Mouse (Mus musculus) cerebral cortex, adult 2 months (tissue): ENCODE data around the gene D930048N14Rik.

ENCODE experiments used
- WGBS: fragments of 180-500 bp; shearing (Covaris S2); methylation state at CpG from one replicate; pipeline ENCODE4 v1.1.7; 2018; 5-methylcytosine and 5-hydroxymethylcytosine counted together

D930048N14Rik gene

DNA sequence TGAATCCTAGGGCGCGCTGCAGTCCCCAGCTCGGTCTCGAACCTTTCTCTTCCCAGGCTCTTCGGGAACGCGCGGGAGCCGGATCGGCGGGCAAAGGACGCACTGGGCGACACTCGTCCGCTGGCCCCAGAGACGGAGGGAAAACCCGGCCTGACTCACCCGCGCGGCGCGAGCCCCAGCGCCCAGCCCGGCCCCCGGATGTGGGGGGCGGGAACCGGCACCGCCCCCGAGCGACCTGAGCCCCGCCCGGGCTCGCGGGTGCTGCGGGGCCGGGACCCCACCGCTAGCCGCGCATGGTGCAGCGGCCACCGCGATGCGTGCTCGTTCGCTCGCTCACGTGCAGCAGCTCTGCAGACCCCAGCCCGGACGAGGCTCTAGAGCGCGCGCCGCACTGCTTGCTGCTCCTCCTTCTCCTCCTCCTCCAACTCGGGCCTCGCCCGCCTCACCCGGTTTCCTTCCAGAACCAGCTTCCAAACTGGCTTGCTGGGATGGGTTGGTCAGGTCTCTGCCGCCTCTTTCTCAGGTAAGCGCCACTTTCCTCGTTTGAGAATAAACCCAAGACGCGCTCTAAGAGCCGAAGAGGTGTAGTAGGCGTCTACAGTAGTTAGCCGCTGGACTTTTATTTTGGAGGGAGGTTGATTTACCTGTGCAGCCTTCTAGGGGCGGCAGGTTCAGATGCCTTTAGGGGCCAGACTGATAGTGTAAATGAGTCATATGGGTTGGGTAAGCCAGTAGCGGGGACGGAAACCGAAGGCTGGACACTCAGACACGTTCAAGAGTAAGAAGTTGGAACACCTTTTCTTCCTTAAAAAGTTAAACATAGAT lies at the start of gene D930048N14Rik, which contains the start of gene N4bp3:
Gene D930048N14Rik (plus strand): TSS at position 264 of the 825 bp plus-strand sequence.
Gene N4bp3 (minus strand): TSS at position 152 of the 825 bp plus-strand sequence.
- WGBS: 3% methylated on average over 69 of the region's 70 CpGs

DNA sequence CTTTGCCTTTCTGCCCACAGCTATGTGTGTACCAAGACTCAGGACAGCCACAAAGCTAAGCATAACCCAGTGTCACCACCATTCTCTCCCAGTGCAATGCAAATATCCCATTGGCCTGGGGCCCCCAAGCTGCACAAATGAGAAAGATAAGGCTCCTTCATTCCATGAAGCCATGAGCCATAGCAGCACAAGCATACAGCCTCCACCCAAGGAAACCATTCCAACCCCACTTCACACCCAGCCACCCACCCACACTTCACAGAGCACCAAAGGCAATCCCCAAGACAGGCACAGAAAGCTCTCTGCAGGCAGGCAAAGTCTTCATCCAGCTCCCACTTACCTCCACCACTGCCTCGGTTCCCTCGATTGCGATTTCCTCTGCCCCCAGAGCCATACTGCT lies 48.5 kb upstream of the D930048N14Rik start:
- WGBS: 60% methylated on average over 3 of the region's 3 CpGs

DNA sequence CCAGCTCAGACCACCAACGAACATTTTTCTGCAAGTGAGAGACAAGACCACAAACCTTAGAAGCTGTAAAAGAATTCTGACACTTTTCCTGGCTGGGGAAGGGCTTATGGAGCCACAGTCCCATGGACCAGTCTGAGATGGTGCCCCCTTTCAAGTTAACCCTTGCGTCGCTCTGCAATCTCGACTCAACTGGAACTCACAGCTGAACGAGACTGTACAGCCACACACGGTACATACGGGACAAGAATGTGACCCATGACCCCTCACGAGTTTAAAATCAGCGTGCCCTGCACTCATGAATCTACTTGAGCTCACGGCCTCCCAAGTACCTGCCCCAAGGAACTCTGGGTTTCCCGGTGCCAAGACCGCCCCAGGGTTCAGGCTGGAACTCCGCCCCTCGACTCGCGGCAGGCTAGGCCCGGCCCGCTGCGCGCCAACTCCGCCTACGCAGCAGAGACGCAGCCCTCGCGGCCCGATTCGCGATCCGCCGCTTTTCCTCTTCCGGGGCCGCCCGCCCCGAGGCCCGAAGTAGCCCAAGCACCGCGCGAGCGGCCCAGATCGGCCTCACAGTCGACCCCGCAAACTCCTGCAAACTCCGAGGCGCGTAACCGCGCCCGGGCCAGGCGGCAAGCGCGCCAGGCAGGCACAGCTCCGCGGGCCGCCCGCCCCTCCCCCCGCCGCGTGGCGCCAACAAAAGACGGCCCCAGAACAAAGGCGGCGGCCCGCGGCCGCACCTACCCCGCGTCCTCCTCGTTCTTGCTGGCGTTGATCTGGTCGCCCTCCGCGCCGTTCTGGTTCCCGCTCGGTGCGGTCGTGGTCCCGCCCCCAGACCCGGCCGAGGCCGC lies 44.9 kb upstream of the D930048N14Rik start:
- under 1% methylated on average over 79 of the region's 81 CpGs for WGBS

DNA sequence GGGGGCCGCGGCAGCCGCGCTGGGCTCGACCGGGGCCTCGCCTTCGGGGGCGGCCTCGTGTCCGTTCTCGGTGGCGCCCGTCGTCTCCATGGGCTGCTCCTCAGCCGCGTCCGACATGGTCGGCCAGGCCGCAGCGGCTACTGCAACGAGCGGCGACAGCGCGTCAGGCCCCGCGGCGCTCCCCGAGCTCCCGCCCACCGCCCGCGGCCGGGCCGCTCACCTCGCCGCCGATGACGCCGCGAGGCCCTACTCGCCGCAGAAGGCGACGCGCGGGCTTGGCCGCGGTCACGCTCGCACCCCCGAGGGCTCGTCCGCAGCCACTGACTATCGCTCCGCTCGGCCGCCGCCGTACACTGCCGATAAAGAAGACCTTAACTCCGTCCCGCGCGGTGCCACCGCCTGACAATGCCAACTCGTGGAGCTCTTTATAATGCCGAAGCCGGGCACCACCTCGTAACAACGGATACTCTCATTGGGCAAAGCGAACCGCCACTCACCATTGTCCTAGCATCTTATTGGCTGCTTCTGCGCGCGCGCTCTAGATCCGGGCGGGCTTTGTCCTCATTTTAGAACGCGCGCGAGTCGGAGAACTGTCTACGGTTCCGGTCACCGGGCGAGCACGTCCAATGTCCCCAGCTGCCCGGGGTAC lies 44.2 kb upstream of the D930048N14Rik start, which contains the start of gene Hnrnpab:
Gene Hnrnpab (minus strand): TSS at position 401 of the 649 bp plus-strand sequence.
- under 1% methylated on average over 91 of the region's 91 CpGs for WGBS

DNA sequence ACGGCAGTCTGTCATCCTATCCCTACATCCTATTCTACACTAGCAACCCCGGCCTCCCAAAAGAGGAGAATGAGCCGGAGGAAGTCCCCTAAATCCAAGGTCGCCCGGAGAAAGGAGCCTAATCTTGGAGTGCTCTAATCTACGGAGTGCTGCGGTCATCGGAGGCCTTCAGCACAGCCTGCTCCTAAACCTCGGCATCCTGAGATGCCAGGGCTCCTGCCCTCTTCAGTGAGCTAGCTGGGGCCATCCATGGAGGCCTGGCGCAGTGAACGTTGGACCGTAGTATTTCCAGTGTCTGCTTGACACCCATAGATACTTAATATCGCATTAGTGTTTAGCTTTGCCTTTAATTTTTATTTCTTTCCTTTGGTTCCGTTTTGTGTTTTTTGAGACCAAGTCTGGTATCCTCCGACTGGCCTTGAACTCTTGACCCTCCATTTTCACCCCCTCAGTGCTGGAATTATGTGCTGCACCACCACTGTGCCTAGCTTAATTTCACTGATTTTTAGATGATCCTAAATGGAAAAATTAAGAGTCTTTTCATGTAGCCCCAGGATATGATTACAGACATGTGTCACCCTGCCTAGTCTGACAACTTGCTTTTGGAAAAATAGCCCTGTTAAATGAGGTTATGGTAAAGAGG lies 43.5 kb upstream of the D930048N14Rik start:
- WGBS: 7% methylated on average over 15 of the region's 15 CpGs

DNA sequence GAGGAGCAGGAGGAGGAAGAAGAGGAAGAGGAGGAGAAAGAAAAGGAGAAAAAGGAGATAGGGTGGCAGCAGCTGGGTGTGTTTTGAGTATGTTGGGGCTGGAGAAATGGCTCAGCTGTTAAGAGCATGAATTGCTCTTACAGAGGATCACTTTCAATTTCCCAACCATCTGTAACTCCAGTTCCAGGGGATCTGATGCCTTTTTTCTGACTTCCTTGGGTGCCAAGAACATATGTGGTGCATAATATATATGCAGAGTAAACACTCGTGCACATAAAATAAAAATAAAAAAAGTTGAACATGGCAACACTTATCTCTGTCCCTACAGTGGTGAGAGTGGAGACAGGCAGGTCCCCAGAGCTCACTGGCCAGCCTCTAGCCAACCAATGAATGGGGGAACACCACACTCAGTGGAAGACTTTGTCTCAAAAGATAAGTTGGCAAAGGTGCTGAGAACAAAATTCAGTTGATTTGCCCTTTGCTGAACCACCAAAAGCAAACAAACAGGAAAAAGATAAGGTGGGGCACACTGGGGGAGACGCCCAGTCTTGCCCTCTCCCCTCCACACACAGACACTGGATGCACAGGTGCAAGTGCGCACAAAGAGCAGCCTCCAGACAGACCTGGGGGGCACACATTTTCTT lies 41.4 kb upstream of the D930048N14Rik start:
- 80% methylated on average over 3 of the region's 3 CpGs for WGBS

DNA sequence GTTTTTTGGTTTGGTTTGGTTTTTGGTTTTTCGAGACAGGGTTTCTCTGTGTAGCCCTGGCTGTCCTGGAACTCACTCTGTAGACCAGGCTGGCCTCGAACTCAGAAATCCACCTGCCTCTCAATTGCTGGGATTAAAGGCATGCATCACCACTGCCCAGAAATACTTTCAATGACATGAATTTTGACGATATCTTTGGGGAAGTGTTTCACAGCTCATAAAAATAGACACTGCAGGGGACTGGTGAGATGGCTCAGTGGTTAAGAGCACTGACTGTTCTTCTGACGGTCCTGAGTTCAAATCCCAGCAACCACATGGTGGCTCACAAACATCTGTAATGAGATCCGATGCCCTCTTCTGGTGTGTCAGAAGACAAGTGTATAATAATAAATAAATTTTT lies 40.8 kb upstream of the D930048N14Rik start:
- 77% methylated on average over 5 of the region's 5 CpGs for WGBS

DNA sequence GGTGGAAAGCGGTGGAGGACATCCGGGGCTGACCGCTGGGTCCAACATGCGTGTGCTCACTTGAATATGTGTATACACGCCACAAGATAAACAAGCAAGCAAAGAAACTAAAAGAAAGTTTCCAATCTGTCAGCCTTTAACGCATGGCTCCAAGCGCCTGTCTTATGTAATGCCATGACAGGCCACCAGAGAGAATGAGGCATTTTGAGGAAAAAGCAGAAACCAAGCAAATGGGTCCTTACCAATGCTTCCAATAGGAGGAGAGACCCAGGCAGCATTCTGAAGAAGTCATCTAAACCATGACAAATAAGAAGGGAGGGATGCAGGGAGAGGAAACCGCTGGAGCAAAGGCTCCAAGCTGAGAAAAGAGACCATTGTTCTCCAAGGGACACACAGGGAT lies 36.5 kb upstream of the D930048N14Rik start:
- 75% methylated on average over 8 of the region's 8 CpGs for WGBS

DNA sequence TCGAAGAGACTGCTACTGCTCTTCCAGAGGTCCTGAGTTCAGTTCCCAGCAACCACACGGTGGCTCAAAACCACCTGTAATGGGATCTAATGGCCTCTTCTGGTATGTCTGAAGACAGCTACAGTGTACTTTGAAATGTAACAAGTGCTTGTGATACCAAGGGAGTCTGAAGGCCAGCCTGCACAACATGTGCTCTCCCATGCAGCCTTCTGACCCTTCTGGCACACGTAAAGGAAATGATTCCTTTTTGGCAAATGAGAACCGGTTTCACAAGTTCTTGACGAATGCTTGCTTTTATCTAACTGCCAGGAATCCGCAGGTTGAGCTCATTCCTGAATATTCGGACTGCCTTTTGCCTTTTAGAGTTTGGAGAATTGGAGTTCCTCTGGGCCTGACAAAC lies 35.6 kb upstream of the D930048N14Rik start:
- 37% methylated on average over 7 of the region's 7 CpGs for WGBS

DNA sequence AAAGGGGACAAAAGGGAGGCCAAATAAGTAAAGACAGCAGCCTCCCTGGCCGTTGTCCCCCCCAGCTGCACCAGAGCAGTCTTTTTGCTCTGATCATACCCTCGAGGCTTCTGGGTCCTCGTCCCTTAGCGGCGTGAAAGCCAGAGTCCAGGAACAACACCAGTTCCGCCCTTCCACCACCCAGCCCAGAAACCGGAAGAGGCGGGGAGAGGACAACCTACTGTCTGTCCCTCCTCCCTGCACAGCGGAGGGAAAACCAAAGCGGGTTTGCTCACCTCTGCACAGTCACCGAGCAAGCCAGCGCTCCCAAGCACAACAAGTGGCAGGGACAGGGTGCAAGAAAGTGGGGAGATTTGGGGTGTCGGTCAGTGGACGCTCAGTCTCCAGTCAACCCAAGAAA lies 35.2 kb upstream of the D930048N14Rik start:
- 4% methylated on average over 14 of the region's 14 CpGs for WGBS

DNA sequence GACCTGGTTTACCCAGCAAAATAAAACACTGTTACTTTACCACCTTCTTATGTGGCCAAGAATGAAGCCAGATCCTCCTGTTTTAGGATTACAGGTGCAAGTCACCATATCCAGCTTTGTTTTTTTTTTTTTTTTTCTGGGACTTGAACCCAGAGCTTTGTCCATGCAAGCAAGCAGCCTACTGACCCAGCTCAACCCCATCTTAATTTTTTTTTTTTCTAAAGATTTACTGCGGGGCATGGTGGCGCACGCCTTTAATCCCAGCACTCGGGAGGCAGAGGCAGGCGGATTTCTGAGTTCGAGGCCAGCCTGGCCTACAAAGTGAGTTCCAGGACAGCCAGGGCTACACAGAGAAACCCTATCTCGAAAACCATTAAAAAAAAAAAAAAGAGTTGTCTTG lies 34.6 kb upstream of the D930048N14Rik start:
- 92% methylated on average over 7 of the region's 7 CpGs for WGBS

DNA sequence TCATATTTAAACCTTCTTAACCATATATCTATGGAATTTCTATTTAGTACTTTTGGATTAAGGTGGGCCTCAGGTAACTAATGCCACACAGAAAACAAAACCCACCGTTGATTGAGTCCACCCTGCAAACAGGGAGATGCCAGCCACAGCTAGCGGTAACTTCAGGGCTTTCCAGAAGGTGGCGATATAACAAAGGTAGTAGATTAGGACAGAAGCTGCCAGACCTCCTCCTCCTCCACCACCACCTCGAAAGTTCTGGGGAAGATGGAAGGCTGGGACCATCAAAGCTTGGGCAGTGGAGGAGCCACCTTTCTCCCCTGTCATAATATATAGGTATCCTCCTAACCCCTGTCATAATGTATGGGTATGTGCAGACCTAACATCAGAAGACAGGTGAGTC lies 33.1 kb upstream of the D930048N14Rik start:
- WGBS: under 1% methylated on average over 4 of the region's 4 CpGs

DNA sequence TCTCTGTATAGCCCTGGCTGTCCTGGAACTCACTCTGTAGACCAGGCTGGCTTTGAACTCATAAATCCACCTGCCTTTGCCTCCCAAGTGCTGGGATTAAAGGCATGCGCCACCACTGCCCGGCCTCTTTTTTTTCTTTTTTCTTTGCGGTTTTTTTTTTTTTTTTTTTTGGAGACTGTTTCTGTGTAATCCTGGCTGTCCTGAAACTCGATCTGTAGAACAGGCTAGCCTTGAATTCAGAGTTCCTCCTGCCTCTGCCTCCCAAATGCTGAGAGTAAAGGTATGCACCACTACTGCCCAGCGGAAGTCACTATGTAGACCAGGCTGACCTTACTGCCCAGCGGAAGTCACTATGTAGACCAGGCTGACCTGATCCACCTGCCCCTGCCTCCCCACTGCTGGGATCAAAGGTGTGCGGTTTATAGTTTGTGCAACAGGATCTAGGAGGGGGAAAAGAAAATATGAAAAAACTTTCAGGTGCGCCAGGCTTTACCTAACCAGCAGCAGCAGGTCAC lies 31.8 kb upstream of the D930048N14Rik start:
- 50% methylated on average over 8 of the region's 8 CpGs for WGBS

DNA sequence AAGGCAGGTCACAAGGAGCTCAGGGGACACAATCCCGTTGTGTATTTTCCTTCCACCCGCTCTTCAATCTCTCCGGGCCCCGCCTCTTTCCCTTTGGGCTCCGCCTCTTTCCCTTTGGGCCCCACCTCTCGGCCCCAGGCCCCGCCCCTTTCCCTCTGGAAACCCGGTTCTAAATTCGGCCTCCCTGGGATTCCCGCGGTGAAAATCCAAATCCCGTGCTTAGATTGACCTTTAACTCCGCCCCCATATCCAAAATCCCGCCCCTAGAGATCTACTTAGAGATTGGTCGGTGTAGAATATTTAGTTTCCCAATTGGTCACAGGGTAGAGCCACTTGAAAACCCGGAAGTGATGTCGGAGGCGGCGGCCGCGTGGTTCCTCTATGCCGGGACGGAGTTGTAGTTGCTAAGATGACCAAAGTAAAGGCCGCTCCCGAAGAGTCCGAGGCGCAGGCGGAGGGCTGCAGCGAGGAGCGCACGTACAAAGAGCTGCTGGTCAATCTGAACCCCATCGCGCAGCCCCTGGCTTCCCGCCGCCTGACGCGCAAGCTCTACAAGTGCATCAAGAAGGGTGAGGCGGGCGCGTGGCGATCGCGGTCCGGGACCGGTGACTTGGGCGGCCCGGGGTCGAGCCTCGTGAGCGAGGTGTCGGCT lies 31.2 kb upstream of the D930048N14Rik start, which contains the start of gene Nhp2:
Gene Nhp2 (plus strand): TSS at position 327 of the 652 bp plus-strand sequence.
- under 1% methylated on average over 51 of the region's 51 CpGs for WGBS

DNA sequence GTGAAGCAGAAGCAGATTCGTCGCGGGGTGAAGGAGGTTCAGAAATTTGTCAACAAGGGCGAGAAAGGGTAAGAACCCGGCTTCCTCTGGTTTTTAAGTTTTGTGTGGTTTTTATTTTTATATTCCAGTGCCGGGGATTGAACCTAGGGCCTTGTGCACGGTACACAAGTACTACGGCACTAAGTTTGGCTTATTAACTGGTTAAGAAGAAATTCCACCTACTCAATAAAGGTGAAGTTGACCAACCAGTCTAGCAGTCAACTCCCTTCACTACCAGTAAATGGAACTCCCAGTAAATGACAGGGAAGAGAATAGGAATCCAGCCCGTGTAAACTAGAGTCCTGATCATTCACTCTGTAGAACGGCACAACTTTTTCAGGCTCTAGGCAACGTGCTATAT lies 30.7 kb upstream of the D930048N14Rik start:
- WGBS: 2% methylated on average over 11 of the region's 11 CpGs

DNA sequence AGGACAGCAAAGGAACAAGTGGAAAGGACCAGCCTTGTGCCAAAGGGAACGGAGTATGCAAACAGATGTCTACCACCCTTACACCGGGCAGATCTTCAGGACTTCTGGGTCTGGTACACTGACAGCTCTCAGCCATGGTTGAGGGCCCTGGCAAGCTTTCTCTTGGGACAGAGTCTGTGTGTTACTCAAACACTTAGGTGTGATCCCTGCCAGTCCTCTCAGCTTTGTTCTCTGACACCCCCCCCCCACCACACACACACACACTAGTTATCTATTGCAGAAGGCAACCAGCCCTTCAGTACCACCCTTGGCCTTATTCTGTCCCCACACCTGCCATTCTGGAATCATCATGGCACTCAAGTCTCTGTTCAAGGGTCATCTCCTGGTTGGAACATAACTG lies 29.0 kb upstream of the D930048N14Rik start:
- WGBS: 80% methylated on average over 2 of the region's 2 CpGs

DNA sequence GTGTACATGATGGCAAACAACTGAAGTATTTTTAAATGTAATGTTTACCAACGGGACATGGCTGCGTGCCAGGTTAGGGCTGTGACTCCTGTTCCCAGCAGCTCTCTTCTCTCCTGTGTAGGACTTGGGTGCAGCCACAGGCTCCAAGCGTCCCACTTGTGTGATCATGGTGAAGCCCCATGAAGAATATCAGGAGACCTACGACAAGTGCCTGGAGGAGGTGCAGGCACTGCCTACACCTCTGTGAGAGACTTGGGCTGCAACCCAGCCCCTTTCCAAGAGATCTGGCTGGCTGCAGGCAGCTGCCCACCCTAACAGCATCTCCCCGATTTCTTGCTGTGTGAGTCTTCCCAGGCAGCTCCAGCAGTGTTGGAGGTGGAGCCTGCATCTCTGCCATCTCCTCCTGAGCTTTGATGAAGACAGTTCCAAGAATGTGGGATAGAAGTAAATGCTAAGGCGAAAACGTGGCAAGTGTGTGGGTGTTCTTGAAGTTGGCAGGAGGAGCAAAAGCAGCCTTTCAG lies 27.7 kb upstream of the D930048N14Rik start:
- 47% methylated on average over 7 of the region's 7 CpGs for WGBS

DNA sequence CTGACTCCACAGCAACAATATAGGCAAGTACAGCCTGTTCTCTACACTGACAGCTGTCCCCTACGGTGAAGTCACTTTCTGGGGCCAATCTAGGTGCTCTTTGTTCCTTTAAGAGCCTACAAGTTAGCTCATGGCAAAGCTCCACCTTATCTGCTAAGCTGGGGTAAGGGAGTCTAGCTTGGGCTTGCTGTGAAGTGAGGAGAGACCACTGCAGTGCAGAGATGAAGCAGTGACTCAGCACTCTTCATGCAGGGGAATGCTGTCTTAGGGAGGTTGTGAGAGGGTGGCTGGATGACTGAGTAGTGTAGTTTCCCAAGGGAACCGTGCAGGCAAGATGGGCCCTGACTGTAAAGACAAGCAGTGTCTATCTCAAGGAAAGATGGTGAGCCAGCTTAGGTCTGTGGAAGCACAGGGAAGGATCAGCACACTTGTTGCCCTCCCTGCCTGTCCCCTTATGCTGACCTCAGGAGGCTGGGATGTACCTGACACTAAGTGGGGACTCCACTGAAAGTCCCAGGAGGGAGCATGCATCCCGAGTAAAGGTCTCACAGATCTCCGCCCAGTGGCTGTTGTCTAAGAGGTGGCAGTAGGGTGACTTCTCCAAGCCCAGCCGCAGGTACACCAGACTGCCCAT lies 25.4 kb upstream of the D930048N14Rik start:
- 74% methylated on average over 5 of the region's 5 CpGs for WGBS

DNA sequence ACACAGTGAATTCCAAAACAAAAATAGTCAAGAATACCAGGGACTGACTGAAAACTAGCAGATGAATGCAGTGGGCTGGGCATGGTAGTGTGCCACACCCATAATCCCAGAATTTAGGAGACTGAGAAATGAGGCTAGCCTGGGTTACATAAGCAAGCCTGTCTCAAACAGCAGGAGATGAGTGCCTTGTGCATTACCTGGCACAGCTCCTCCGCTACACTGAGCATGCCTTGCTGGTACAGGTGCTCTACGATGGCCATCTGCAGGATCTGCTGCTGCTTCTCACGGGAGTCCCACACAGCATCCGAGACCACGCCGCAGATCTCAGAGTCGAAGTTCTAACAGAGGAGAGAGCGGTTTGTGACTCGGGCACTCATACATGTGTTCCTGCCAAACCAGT lies 23.3 kb upstream of the D930048N14Rik start:
- WGBS: 59% methylated on average over 9 of the region's 9 CpGs
